Mouse (Mus musculus) cerebellum, adult 2 months (tissue): ENCODE data around the gene Gigyf2.

Source experiments
- CTCF ChIP-seq: fragments of 200-500 bp; IDR thresholded peaks from 2 replicates; pipeline ENCODE4 v1.5.1; 2011; ENCODE audit warnings: low read depth, mild to moderate bottlenecking, control low read depth, low read length, moderate library complexity, borderline replicate concordance; ENCODE audit not compliant: insufficient read depth
- POLR2A ChIP-seq: fragments of 200-500 bp; IDR thresholded peaks from 2 replicates; pipeline ENCODE4 v1.6.1; 2011; ENCODE audit warnings: low read length, control low read depth, borderline replicate concordance; ENCODE audit not compliant: insufficient read depth

- TF ChIP-seq CTCF, result no peak
- no peak for TF ChIP-seq POLR2A
These were observed 13.7 kb upstream of the Gigyf2 start for GRCm38 (mm10) chr1:87313116-87313515.
